Mouse (Mus musculus): ENCODE measurements at regions not wholly inside any gene's neighbourhood (a gene's known extent, or its start where the extent isn't known, plus 50 kb on each side); places are given as distances from the start of the nearest gene placed in this dataset.

GRCm38 (mm10) chrX:61119499-61119898 is 65.9 kb downstream of the Cdr1 start:
- no peaks in the 10 kb centered on the region for H3K27me3 ChIP-seq (ENCODE audit: control insufficient read depth, insufficient read depth, low read length)
- 28% methylated on average over 6 of the region's 6 CpGs for WGBS
- no peak overlapping the region for H3K4me2 ChIP-seq (ENCODE audit: low read length)
- no peak overlapping the region for H3K4me3 ChIP-seq (replicated peaks; ENCODE audit: low read depth, low read length)
- no peaks in the 10 kb centered on the region for H3K4me1 ChIP-seq (ENCODE audit: control insufficient read depth, insufficient read depth, low read length)
- H3K27ac ChIP-seq (replicated peaks; ENCODE audit: low read depth, low read length), result no peak overlapping the region
- DNase-seq, result peak; percentile 49
- no peaks in the 10 kb centered on the region for H3K9me3 ChIP-seq (ENCODE audit: control insufficient read depth, low read length)
- ATAC-seq (ENCODE audit: low FRiP score, low TSS enrichment), result no peak
- H3K9ac ChIP-seq (replicated peaks; ENCODE audit: low read length), result no peak overlapping the region
- H3K36me3 ChIP-seq (ENCODE audit: control insufficient read depth, insufficient read depth, low read length), result peaks cover 11% of the 10 kb centered on the region; the same call in 1 of the 2 replicates

- H3K9me3 ChIP-seq (ENCODE audit: control insufficient read depth, low read length), result no peaks in the 10 kb centered on the region
- no peaks in the 10 kb centered on the region for H3K27me3 ChIP-seq (ENCODE audit: control insufficient read depth, insufficient read depth, low read length)
- H3K4me3 ChIP-seq (replicated peaks; ENCODE audit: low read depth, low read length), result peak overlapping the region; percentile 41
- ATAC-seq (ENCODE audit: low FRiP score, low TSS enrichment) (no peak), DNase-seq (peak; percentile 62)
- H3K9ac ChIP-seq (replicated peaks; ENCODE audit: low read length), result 0 out of 2 replicates have a peak overlapping the region, but pooled peaks have one; percentile 29
- H3K36me3 ChIP-seq (ENCODE audit: control insufficient read depth, insufficient read depth, low read length), result peaks cover 6% of the 10 kb centered on the region; the same call in 1 of the 2 replicates
- H3K27ac ChIP-seq (replicated peaks; ENCODE audit: low read depth, low read length), result peak overlapping the region; percentile 9; the same call in 1 of the 2 replicates
- WGBS, result 48% methylated on average over 4 of the region's 4 CpGs
- peak overlapping the region; percentile 46 for H3K4me2 ChIP-seq (ENCODE audit: low read length)
- no peaks in the 10 kb centered on the region for H3K4me1 ChIP-seq (ENCODE audit: control insufficient read depth, insufficient read depth, low read length)
Measured at GRCm38 (mm10) chrX:61117368-61117767, 68.0 kb downstream of the Cdr1 start.

- Histone ChIP-seq H3K4me2 (ENCODE audit: low read length) (peak overlapping the region; percentile 46), H3K27ac (replicated peaks; ENCODE audit: low read depth, low read length) (peak overlapping the region; percentile 9; the same call in 1 of the 2 replicates), H3K9me3 (ENCODE audit: control insufficient read depth, low read length) (no peaks in the 10 kb centered on the region), H3K4me1 (ENCODE audit: control insufficient read depth, insufficient read depth, low read length) (no peaks in the 10 kb centered on the region), H3K9ac (replicated peaks; ENCODE audit: low read length) (no peak overlapping the region), H3K4me3 (replicated peaks; ENCODE audit: low read depth, low read length) (peak overlapping the region; percentile 41), H3K27me3 (ENCODE audit: control insufficient read depth, insufficient read depth, low read length) (no peaks in the 10 kb centered on the region), H3K36me3 (ENCODE audit: control insufficient read depth, insufficient read depth, low read length) (peaks cover 6% of the 10 kb centered on the region; the same call in 1 of the 2 replicates)
- WGBS, result 30% methylated on average over 10 of the region's 10 CpGs
- peak; percentile 79 for DNase-seq
- ATAC-seq (ENCODE audit: low FRiP score, low TSS enrichment), result peak; percentile 85
Measured at GRCm38 (mm10) chrX:61116010-61116447, 69.3 kb downstream of the Cdr1 start.
